Mouse (Mus musculus) heart, embryonic 16.5 days (tissue): ENCODE measurements around the gene Sh3rf1. TPM values are rescaled to one million over a fixed set of nuclear protein-coding genes. Genes with fewer than 3 reads are reported as not detected.

Source experiments
- ATAC-seq: fragments of 200-750 bp; cut with Nextera tagmentation; replicated peaks from 2 replicates; pipeline ENCODE4 v1.8.0; 2017; ENCODE audit warnings: moderate number of reproducible peaks; ENCODE audit not compliant: insufficient read depth, low FRiP score; ENCODE audit errors: extremely low read depth
- H3K27ac ChIP-seq: fragments of 300-500 bp; sonication (generic); 2 replicates; pipeline ENCODE4 v1.5.1; 2014; ENCODE audit warnings: mild to moderate bottlenecking, low read length, control low read depth, moderate library complexity
- H3K27me3 ChIP-seq: fragments of 300-500 bp; sonication (generic); 2 replicates; pipeline ENCODE4 v1.6.1; 2014; ENCODE audit warnings: low read length, mixed read lengths; ENCODE audit not compliant: control insufficient read depth, insufficient read depth
- H3K36me3 ChIP-seq: fragments of 300-500 bp; sonication (generic); 2 replicates; pipeline ENCODE4 v1.6.1; 2014; ENCODE audit not compliant: control insufficient read depth, insufficient read depth
- H3K4me1 ChIP-seq: fragments of 300-500 bp; sonication (generic); 2 replicates; pipeline ENCODE4 v1.6.1; 2014; ENCODE audit warnings: low read length, mixed read lengths; ENCODE audit not compliant: control insufficient read depth, insufficient read depth
- H3K4me2 ChIP-seq: fragments of 300-500 bp; sonication (generic); 2 replicates; pipeline ENCODE4 v1.6.1; 2014; ENCODE audit warnings: low read depth, mild to moderate bottlenecking, control low read depth, low read length
- H3K4me3 ChIP-seq: fragments of 300-500 bp; sonication (generic); 2 replicates; pipeline ENCODE4 v1.5.1; 2014; ENCODE audit warnings: mild to moderate bottlenecking, control low read depth, low read length
- H3K9ac ChIP-seq: fragments of 300-500 bp; sonication (generic); 2 replicates; pipeline ENCODE4 v1.6.1; 2014; ENCODE audit warnings: low read length, control low read depth
- H3K9me3 ChIP-seq: fragments of 300-500 bp; sonication (generic); replicated peaks from 2 replicates; pipeline ENCODE4 v1.6.1; 2016; ENCODE audit warnings: low read length; ENCODE audit not compliant: control insufficient read depth
- WGBS: fragments of 180-500 bp; shearing (Covaris S2); extraction: QIAGEN DNeasy Blood & Tissue Kit; methylation state at CpG from one replicate; pipeline ENCODE4 v1.1.7; 2014; 5-methylcytosine and 5-hydroxymethylcytosine counted together
- polyA plus RNA-seq: library from polyadenylated mRNA; unstranded; fragments of >200 nt; fragmentation: Nextera tagmentation; extraction: Ambion mirVana; gene quantifications from 2 replicates; pipeline ENCODE4 v1.2.1, GENCODE M21; 2015

Gene Sh3rf1
- polyA plus RNA-seq, 1 experiment from 2014 or later: 5.3 TPM

DNA sequence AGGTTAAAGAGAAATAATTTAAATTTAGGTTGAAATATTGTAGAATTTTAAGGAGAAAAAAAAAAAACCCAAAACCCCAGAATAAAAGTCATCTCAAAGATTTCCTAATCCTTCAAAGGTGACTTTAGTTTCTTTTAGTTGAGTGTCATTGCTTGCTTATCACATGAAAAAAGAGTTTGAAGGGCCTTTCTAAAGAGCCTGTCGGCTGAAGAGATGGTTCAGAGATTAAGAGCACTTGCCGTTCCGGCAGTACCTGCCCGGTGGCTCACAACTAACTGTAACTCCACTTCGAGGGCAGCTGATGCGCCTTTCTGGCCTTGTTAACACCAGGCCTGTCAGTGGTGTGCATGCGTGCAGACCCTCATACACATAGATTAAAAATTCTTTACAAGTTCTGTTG, 41.2 kb downstream of the Sh3rf1 start:
- WGBS: 28% methylated on average over 7 of the region's 7 CpGs
- H3K9me3 ChIP-seq: no peaks in the 10 kb centered on the region
- H3K4me3 ChIP-seq: no peak overlapping the region
- H3K36me3 ChIP-seq: no peaks in the 10 kb centered on the region
- no peak for ATAC-seq
- H3K9ac ChIP-seq: no peak overlapping the region
- no peaks in the 10 kb centered on the region for H3K27me3 ChIP-seq
- H3K4me1 ChIP-seq: peaks cover 9% of the 10 kb centered on the region
- H3K4me2 ChIP-seq: peak overlapping the region; percentile 13; the same call in 1 of the 2 replicates
- peak overlapping the region; percentile 55; the same call in 1 of the 2 replicates for H3K27ac ChIP-seq

DNA sequence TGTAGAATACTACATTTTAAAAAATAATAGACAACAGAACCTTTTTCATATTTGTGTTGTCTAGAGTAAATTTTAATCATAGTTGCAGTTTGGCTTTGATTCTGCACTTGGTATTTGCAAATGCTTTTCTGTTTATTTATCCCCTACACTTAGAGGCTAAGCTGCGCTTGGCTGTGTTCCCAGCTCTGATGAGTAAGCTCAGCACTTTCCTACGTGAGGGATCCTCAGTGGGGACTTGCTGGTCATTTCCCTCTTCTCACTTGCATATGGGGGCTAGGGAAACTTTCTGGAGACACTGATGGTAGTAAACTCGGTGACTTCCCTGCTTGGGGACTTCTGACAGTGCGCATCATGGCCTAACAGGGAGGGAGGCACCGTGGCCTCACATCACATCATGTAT, 41.7 kb downstream of the Sh3rf1 start:
- H3K9me3 ChIP-seq: no peaks in the 10 kb centered on the region
- H3K4me1 ChIP-seq: peaks cover 9% of the 10 kb centered on the region
- H3K27ac ChIP-seq: peak overlapping the region; percentile 40; the same call in 1 of the 2 replicates
- 38% methylated on average over 5 of the region's 5 CpGs for WGBS
- H3K4me2 ChIP-seq: no peak overlapping the region
- H3K36me3 ChIP-seq: no peaks in the 10 kb centered on the region
- H3K4me3 ChIP-seq: no peak overlapping the region
- H3K27me3 ChIP-seq: no peaks in the 10 kb centered on the region
- peak; percentile 65 for ATAC-seq
- no peak overlapping the region for H3K9ac ChIP-seq

DNA sequence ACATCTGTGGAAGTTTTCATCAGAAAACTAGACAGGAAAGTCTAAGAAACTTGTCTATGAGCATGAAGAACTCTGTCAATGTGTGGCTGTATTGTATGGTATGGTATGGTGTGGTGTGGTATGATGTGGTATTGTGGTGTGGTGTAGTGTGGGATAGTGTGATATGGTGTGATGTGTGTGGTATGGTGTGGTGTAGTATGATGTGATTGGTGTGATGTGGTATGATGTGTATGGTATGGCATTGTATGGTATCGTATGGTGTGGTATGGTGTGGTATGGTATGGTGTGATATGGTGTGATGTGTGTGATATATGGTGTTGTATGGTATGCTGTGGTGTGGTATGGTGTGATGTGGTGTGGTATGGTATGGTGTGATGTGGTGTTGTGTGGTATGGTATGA, 43.4 kb downstream of the Sh3rf1 start:
- no peaks in the 10 kb centered on the region for H3K36me3 ChIP-seq
- H3K9me3 ChIP-seq: no peaks in the 10 kb centered on the region
- H3K9ac ChIP-seq: no peak overlapping the region
- H3K4me3 ChIP-seq: no peak overlapping the region
- no peak for ATAC-seq
- H3K4me2 ChIP-seq: no peak overlapping the region
- H3K27me3 ChIP-seq: no peaks in the 10 kb centered on the region
- WGBS: 97% methylated on average over 1 of the region's 1 CpGs
- H3K27ac ChIP-seq: no peak overlapping the region
- H3K4me1 ChIP-seq: peaks cover 9% of the 10 kb centered on the region

DNA sequence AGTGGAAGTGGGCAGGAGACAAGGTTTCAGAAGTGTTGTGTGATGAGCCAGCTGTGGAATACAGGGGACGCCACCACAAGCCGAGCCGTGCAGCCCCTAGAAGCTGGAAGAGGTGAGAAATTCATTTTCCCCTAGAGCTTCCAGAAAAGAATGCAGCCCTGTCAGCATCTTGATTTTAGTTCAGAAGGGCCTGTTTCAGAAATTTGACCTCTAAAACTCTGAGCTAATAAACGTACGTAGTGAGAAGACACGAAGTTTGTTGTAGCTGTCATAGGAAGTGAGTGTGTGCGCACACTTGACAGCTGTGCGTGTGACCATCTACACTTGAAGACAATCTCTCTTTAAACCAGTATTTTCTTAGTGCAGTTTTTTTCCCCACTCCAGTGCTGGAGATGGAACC, 44.0 kb downstream of the Sh3rf1 start:
- no peak for ATAC-seq
- Histone ChIP-seq H3K36me3 (no peaks in the 10 kb centered on the region), H3K27me3 (no peaks in the 10 kb centered on the region), H3K27ac (no peak overlapping the region), H3K4me3 (no peak overlapping the region), H3K4me1 (peaks cover 9% of the 10 kb centered on the region), H3K4me2 (no peak overlapping the region), H3K9me3 (no peaks in the 10 kb centered on the region), H3K9ac (no peak overlapping the region)
- WGBS: 59% methylated on average over 8 of the region's 8 CpGs

DNA sequence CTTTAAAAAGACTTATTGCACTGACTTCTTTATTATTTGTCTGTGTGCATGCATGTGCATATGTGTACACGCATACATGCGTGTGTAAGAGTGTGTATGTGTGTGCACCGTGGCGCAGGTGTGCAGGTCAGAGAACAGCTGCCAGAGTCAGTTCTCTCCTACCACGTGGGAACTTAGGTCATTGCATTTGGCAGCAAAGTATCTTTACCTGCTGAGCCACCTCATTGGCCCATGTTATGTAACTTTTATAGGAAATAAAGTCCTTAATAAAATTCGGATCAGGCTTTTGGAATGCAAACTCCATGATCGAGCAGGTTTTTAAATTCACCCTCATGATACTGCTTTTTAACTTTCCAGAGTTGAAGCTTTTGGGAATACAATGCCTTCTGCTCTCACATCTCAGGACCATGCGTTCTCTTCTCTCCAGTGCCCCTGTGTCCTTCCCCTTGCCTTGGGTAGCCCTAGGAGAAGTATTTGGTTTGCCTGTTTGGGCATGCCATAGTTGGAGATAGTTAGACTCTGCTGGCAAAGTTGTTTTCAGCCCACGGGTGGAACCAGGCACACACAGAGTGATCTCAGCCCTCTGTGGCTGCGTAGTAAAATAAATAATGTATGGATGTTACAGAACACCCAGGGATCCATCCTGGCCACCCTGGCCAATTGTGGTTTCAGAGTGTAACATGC, 44.7 kb downstream of the Sh3rf1 start:
- Histone ChIP-seq H3K9ac (no peak overlapping the region), H3K4me1 (peaks cover 16% of the 10 kb centered on the region), H3K36me3 (no peaks in the 10 kb centered on the region), H3K27ac (no peak overlapping the region), H3K27me3 (no peaks in the 10 kb centered on the region), H3K9me3 (no peaks in the 10 kb centered on the region), H3K4me3 (no peak overlapping the region), H3K4me2 (no peak overlapping the region)
- 87% methylated on average over 10 of the region's 10 CpGs for WGBS
- ATAC-seq: no peak

DNA sequence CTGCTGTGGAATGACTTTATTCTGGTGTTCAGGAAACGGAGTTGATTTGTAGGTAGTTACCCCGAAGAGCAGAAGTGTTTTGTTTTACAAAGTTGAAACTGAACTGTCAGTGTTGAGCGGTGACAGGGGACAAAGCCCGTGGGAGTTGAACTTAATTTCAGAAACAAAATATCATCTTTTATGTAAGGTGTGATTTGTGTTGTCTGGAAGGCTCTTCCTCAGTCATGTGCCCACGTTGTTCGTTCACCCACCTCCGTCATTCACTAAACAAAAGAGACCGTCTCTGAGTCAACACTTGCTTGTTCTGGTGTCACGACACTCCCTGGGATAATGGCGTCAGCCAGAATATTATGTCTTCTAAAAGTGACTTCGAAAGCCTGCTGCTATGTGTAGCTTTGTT, 46.3 kb downstream of the Sh3rf1 start:
- Histone ChIP-seq H3K27ac (no peak overlapping the region), H3K9ac (no peak overlapping the region), H3K4me1 (peaks cover 20% of the 10 kb centered on the region), H3K36me3 (no peaks in the 10 kb centered on the region), H3K4me2 (no peak overlapping the region), H3K27me3 (no peaks in the 10 kb centered on the region), H3K4me3 (no peak overlapping the region), H3K9me3 (no peaks in the 10 kb centered on the region)
- WGBS: 84% methylated on average over 11 of the region's 11 CpGs
- ATAC-seq: no peak

DNA sequence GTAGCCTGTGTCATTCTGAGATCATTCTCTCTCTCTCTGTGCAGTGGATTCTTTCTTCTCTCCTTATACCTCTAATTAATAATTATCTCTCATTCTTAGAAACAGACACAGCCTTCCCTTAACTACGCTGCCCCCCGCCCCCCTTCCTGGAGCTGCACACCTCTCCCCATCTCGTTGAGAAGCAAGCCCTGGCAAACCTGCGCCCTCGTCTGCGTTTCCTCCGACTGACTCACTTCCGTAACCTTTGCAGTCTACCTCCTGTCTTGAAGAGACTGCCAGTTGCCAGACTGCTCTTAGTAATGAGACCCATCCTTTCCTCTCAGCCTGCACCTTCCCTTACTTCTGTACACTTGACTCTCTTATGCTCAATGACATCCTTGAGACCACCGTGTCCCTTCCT, 46.9 kb downstream of the Sh3rf1 start:
- Histone ChIP-seq H3K27ac (no peak overlapping the region), H3K4me3 (no peak overlapping the region), H3K27me3 (no peaks in the 10 kb centered on the region), H3K9ac (no peak overlapping the region), H3K36me3 (no peaks in the 10 kb centered on the region), H3K9me3 (no peaks in the 10 kb centered on the region), H3K4me1 (peaks cover 22% of the 10 kb centered on the region), H3K4me2 (no peak overlapping the region)
- 75% methylated on average over 9 of the region's 9 CpGs for whole genome bisulfite sequencing
- ATAC-seq: no peak

DNA sequence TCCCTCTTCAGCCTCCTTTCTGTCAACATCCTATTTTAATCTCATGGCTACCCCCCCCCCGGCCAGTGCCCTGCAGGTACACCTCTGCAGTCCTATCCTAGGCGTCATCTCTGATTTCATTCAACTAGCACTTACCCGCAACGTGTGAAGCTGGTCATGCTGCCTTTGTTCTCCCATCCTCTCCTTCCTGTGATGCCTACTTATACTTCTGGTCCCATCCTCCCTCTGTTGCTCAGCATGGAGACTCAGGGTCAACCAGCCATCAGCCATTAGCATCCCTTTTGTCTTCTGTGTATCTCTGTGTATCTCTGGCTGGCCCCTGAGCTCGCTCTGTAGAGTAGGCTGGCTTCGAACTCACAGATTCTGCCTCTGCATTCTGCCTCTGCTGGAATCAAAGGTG, 47.3 kb downstream of the Sh3rf1 start:
- H3K9ac ChIP-seq: no peak overlapping the region
- no peak overlapping the region for H3K27ac ChIP-seq
- no peak for ATAC-seq
- H3K9me3 ChIP-seq: no peaks in the 10 kb centered on the region
- no peak overlapping the region for H3K4me3 ChIP-seq
- H3K27me3 ChIP-seq: no peaks in the 10 kb centered on the region
- no peaks in the 10 kb centered on the region for H3K36me3 ChIP-seq
- peaks cover 21% of the 10 kb centered on the region for H3K4me1 ChIP-seq
- H3K4me2 ChIP-seq: no peak overlapping the region
- 77% methylated on average over 4 of the region's 6 CpGs for WGBS

DNA sequence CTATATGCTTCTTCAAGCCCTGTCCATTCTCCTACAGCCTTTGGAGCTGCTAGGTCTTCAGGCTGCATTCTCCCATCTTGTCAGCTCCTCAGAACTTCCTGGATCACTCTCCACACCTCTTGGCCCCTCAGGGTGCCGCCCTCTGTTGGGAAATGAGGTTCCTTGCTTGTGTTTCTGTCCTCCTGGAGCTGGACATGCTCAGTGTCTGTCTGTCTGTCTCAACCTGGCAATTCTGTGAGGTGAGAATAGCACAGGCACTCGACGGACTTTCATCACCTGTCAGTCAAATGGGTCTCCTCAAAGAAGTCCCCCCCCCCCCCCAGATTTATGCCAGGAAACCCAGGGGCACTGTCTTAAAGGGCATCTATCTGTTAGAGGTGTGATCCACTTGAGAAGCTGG, 49.2 kb downstream of the Sh3rf1 start:
- Histone ChIP-seq H3K4me2 (no peak overlapping the region), H3K4me1 (peaks cover 31% of the 10 kb centered on the region), H3K9me3 (no peaks in the 10 kb centered on the region), H3K27ac (no peak overlapping the region), H3K27me3 (no peaks in the 10 kb centered on the region), H3K9ac (no peak overlapping the region), H3K4me3 (no peak overlapping the region), H3K36me3 (no peaks in the 10 kb centered on the region)
- ATAC-seq: no peak
- 53% methylated on average over 3 of the region's 3 CpGs for WGBS
